Mouse (Mus musculus): ENCODE results near the gene Sp4. TPM values are rescaled to one million over a fixed set of nuclear protein-coding genes. Genes with fewer than 3 reads are reported as not detected.

Gene Sp4
- polyA plus RNA-seq (2012; rRNA removed): 1.6 and 2.1 TPM in 2 replicates

DNA sequence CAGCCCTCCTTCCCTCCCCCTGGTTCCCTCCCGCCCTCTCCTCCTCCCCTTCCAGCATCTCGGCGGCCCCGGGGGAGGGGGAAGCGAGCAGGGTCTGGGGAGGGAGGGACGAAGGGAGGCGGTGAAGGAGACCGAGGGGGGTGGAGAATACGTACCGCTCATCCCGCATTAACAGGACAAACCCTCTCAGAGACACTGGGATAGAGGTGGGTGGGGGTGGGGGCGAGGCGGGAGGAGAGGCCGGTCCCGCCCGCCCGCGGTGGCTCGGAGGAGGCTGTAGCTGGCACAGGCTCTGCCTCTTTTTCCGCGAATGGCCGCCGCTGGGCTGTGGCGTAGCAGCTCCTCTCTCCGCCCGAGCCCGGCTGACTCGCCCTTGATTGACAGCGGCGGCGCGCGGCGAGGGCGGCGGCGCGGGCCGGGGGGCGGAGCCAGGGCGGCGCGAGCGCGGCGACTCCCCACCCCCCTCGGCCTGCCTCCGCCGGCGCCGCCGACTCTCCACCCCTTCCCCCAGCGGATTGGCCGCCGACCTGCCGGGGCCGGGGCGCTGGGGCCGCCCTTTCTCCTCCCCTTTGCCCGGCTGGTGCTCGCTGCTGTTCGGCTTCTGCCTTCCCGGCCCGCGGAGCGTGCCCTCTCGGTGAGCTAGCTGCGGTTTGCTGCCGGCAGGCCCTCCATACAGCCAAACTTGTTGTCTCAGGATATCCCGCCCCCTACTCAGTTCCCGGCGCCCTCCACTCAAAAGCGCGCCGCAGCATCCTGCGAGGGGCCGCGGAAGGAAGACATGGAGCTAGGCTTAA, at the start of gene Sp4:
Sp4 (minus strand) TSS at position 369 of the 794 bp plus-strand sequence.
- peak; percentile 23 for TF ChIP-seq POLR2A (IDR thresholded peaks at IDR 0.05; ENCODE audit: low read depth, low read length)
- TF ChIP-seq CTCF (IDR thresholded peaks at IDR 0.05; ENCODE audit: extremely low read depth, insufficient read length, insufficient replicate concordance, low read depth, low read length): no peak
- H3K27me3 ChIP-seq (ENCODE audit: control insufficient read depth, insufficient read depth, low read length): no peaks in the 10 kb centered on the region
- WGBS: under 1% methylated on average over 73 of the region's 78 CpGs
- H3K4me3 ChIP-seq (ENCODE audit: low read depth, low read length): peak within 1 kb of the TSS; percentile 91
- H3K27ac ChIP-seq (ENCODE audit: insufficient read depth, low read depth, low read length): peak within 1 kb of the TSS; percentile 92
- H3K36me3 ChIP-seq (ENCODE audit: control insufficient read depth, insufficient read depth, low read length): no peaks in the 10 kb centered on the region; the same call in 1 of the 2 replicates
- H3K4me1 ChIP-seq (ENCODE audit: control insufficient read depth, insufficient read depth, insufficient read length, low read length): peaks cover 6% of the 10 kb centered on the region; the same call in 1 of the 2 replicates

DNA sequence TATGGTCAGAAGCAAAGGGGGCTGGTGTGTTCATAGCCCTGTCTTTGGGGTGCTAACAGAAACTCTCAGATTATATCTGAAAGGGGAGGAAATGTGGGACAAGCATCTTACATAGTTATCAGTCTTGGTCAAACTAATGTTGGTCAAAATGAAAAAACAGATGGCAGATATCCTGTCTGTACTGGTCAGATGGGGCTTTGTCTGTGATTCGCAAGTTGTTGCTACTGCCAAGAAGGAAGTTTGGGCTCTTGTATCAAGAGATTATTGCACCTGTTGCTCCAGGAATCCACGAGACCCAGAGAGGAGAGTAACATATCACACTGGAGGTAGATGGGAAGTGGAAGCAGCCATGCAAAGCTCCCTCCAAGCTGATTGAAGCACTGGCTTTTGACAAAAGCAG, 37.9 kb upstream of the Sp4 start:
- Histone ChIP-seq H3K36me3 (ENCODE audit: control insufficient read depth, insufficient read depth, low read length) (no peaks in the 10 kb centered on the region), H3K4me3 (ENCODE audit: low read depth, low read length) (no peak overlapping the region), H3K27ac (ENCODE audit: insufficient read depth, low read depth, low read length) (no peak overlapping the region), H3K27me3 (ENCODE audit: control insufficient read depth, insufficient read depth, low read length) (no peaks in the 10 kb centered on the region), H3K4me1 (ENCODE audit: control insufficient read depth, insufficient read depth, insufficient read length, low read length) (no peaks in the 10 kb centered on the region)
- 24% methylated on average over 2 of the region's 2 CpGs for WGBS
- TF ChIP-seq CTCF (IDR thresholded peaks at IDR 0.05; ENCODE audit: extremely low read depth, insufficient read length, insufficient replicate concordance, low read depth, low read length) (no peak), POLR2A (IDR thresholded peaks at IDR 0.05; ENCODE audit: low read depth, low read length) (no peak)

DNA sequence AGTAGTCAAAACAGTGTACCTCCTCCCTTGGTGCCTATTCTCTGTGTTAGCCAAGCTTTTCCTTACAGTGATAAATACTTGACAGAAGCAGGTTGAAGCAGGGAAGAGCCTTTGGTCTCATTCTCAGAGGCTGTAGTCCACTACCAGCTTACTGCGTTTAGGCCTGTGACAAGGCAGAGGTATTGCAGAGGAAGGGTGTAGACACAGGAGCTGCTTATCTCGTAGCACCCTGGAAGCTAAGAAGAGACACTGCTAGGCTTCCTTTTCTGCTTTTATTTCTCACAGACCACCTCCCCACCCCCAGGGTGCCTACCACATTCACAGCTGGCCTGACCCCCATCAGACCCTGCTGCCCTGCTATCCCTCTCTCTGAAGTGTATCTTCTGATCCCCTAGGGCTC, 37.0 kb upstream of the Sp4 start:
- 85% methylated on average over 2 of the region's 2 CpGs for WGBS
- Histone ChIP-seq H3K4me1 (ENCODE audit: control insufficient read depth, insufficient read depth, insufficient read length, low read length) (no peaks in the 10 kb centered on the region), H3K27ac (ENCODE audit: insufficient read depth, low read depth, low read length) (no peak overlapping the region), H3K27me3 (ENCODE audit: control insufficient read depth, insufficient read depth, low read length) (no peaks in the 10 kb centered on the region), H3K36me3 (ENCODE audit: control insufficient read depth, insufficient read depth, low read length) (no peaks in the 10 kb centered on the region), H3K4me3 (ENCODE audit: low read depth, low read length) (no peak overlapping the region)
- no peak for TF ChIP-seq CTCF (IDR thresholded peaks at IDR 0.05; ENCODE audit: extremely low read depth, insufficient read length, insufficient replicate concordance, low read depth, low read length)
- TF ChIP-seq POLR2A (IDR thresholded peaks at IDR 0.05; ENCODE audit: low read depth, low read length): no peak

DNA sequence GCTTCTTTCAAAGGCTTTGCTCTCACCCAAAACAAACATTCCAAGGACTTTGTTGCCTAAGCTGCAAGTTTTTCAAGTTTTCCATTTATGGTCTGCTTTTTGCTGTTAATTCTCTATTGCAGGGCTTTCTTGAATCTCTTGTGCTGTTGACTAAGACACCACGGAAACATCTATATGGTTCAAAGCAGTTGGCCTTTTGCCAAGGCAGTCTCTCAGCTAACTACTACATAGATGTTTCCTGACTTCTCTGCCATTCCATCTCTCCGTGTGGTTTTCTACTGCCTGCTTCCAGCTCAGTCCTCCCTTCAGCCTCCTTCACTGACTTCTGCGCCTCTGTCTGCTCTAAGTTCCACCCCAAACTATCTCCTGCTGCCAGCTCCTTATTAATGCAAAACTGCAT, 36.1 kb upstream of the Sp4 start:
- H3K27me3 ChIP-seq (ENCODE audit: control insufficient read depth, insufficient read depth, low read length): no peaks in the 10 kb centered on the region
- WGBS: 66% methylated on average over 3 of the region's 3 CpGs
- H3K4me3 ChIP-seq (ENCODE audit: low read depth, low read length): no peak overlapping the region
- no peak overlapping the region for H3K27ac ChIP-seq (ENCODE audit: insufficient read depth, low read depth, low read length)
- no peaks in the 10 kb centered on the region for H3K4me1 ChIP-seq (ENCODE audit: control insufficient read depth, insufficient read depth, insufficient read length, low read length)
- H3K36me3 ChIP-seq (ENCODE audit: control insufficient read depth, insufficient read depth, low read length): no peaks in the 10 kb centered on the region
- TF ChIP-seq CTCF (IDR thresholded peaks at IDR 0.05; ENCODE audit: extremely low read depth, insufficient read length, insufficient replicate concordance, low read depth, low read length) (no peak), POLR2A (IDR thresholded peaks at IDR 0.05; ENCODE audit: low read depth, low read length) (no peak)

DNA sequence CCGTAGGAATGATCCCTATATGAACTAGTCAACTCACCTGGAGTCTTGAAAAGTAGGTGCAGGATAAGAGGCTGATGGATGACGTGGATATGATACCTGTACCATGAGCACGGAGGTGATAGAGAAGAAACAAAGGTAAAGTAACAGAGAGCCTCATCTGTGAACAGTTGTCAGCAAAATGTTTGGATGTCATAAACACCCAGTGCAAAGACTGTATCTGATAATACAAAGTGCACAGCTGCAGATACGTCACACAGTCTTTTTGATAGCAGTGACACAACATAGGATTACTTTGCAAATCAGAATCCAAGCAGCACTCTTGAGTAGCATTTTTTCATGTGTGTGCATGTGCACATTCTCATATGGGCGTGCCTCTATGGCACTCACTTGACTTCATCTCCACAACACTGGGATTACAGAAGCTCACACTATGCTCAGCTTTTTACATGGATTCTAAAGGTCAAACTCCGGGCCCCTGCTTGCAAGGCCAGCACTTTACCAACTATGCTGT, 27.6 kb upstream of the Sp4 start:
- Histone ChIP-seq H3K4me1 (ENCODE audit: control insufficient read depth, insufficient read depth, insufficient read length, low read length) (no peaks in the 10 kb centered on the region), H3K27me3 (ENCODE audit: control insufficient read depth, insufficient read depth, low read length) (no peaks in the 10 kb centered on the region), H3K36me3 (ENCODE audit: control insufficient read depth, insufficient read depth, low read length) (no peaks in the 10 kb centered on the region), H3K4me3 (ENCODE audit: low read depth, low read length) (no peak overlapping the region), H3K27ac (ENCODE audit: insufficient read depth, low read depth, low read length) (no peak overlapping the region)
- WGBS: 67% methylated on average over 6 of the region's 6 CpGs
- TF ChIP-seq POLR2A (IDR thresholded peaks at IDR 0.05; ENCODE audit: low read depth, low read length) (no peak), CTCF (IDR thresholded peaks at IDR 0.05; ENCODE audit: extremely low read depth, insufficient read length, insufficient replicate concordance, low read depth, low read length) (no peak)

DNA sequence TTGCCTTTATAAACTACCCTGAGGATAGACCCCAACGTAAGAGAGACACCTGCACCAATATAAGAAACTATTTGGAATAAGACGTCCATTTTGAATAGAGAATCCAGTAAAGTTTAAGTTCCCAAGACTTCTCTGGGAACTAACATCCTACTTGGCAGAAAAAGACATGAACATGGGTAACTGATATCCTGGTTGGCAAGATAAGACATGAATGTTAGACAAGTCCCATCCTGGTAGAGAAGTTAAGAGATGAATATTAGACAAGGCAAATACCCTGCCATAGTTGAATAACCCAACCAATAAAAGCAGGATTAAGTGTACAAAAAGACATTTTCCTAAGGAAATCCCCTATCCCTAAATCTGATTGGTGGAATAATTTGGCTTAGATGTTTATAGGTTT, 26.3 kb upstream of the Sp4 start:
- TF ChIP-seq POLR2A (IDR thresholded peaks at IDR 0.05; ENCODE audit: low read depth, low read length) (no peak), CTCF (IDR thresholded peaks at IDR 0.05; ENCODE audit: extremely low read depth, insufficient read length, insufficient replicate concordance, low read depth, low read length) (no peak)
- Histone ChIP-seq H3K4me3 (ENCODE audit: low read depth, low read length) (no peak overlapping the region), H3K27me3 (ENCODE audit: control insufficient read depth, insufficient read depth, low read length) (no peaks in the 10 kb centered on the region), H3K36me3 (ENCODE audit: control insufficient read depth, insufficient read depth, low read length) (no peaks in the 10 kb centered on the region), H3K27ac (ENCODE audit: insufficient read depth, low read depth, low read length) (no peak overlapping the region), H3K4me1 (ENCODE audit: control insufficient read depth, insufficient read depth, insufficient read length, low read length) (no peaks in the 10 kb centered on the region)
- WGBS: 61% methylated on average over 2 of the region's 2 CpGs

DNA sequence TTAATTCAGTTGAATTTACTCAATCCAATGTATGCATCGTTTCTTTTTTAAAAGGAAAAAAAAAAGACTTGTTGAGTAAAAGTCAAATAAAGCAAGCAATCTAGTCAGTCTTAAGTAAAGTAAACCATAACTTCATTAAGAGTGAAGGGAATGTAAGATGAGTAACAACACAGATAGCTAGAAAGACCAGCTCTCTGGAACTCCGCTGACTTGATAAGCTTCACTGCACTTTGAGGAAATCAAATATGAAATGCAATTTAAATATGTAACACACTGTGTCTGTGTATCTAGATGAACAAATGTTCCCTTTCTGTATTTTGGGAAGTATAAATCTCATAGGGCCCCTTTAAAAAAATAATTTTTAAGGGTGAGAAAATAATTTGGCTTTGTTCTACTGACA, 24.9 kb upstream of the Sp4 start:
- H3K36me3 ChIP-seq (ENCODE audit: control insufficient read depth, insufficient read depth, low read length): no peaks in the 10 kb centered on the region
- H3K4me1 ChIP-seq (ENCODE audit: control insufficient read depth, insufficient read depth, insufficient read length, low read length): no peaks in the 10 kb centered on the region
- no peak overlapping the region for H3K27ac ChIP-seq (ENCODE audit: insufficient read depth, low read depth, low read length)
- H3K4me3 ChIP-seq (ENCODE audit: low read depth, low read length): no peak overlapping the region
- TF ChIP-seq POLR2A (IDR thresholded peaks at IDR 0.05; ENCODE audit: low read depth, low read length) (no peak), CTCF (IDR thresholded peaks at IDR 0.05; ENCODE audit: extremely low read depth, insufficient read length, insufficient replicate concordance, low read depth, low read length) (no peak)
- H3K27me3 ChIP-seq (ENCODE audit: control insufficient read depth, insufficient read depth, low read length): no peaks in the 10 kb centered on the region
- WGBS: 89% methylated on average over 2 of the region's 2 CpGs
